Mouse (Mus musculus): Measurements from ENCODE around the gene Ube2f. TPM values are rescaled to one million over a fixed set of nuclear protein-coding genes. Genes with fewer than 3 reads are reported as not detected.

Gene Ube2f
- polyA plus RNA-seq, 1 experiment: 62.6 TPM

DNA sequence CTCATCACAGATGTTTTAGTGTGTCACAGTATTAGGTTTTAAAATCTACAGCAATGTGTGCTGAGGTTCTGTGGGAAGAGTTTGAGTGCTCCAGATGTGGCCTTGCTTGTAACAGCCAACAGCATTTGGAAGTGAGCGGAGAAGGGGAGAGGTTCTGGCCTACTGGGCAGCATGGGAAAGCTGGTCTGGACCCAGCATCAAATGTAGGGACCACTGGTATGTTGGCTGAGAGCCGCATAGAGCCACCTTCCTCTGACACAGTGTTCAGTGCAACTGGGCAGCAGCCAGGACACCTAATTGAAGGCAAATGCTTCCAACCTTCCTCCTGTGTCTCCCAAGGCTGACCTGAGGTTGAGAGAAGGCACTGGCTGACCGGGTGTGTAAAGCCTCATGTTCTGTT lies 51.9 kb downstream of the Ube2f start:
- 94% methylated on average over 3 of the region's 3 CpGs for WGBS
- Histone ChIP-seq H3K4me1 (ENCODE audit: control insufficient read depth, insufficient read depth, low read length) (peaks cover 2% of the 10 kb centered on the region; the same call in 1 of the 2 replicates), H3K27ac (ENCODE audit: control insufficient read depth, insufficient read depth, low read depth, low read length, poor library complexity) (no peak overlapping the region), H3K4me3 (replicated peaks; ENCODE audit: control insufficient read depth, low read depth, low read length) (no peak overlapping the region)
- TF ChIP-seq CTCF (IDR thresholded peaks at IDR 0.05; ENCODE audit: control insufficient read depth, insufficient read depth, low read length) (no peak), POLR2A (IDR thresholded peaks at IDR 0.05; ENCODE audit: borderline replicate concordance, control insufficient read depth, low read depth, low read length) (no peak)

- 93% methylated on average over 4 of the region's 4 CpGs for WGBS
- no peak for TF ChIP-seq CTCF (IDR thresholded peaks at IDR 0.05; ENCODE audit: control insufficient read depth, insufficient read depth, low read length)
- no peak for TF ChIP-seq POLR2A (IDR thresholded peaks at IDR 0.05; ENCODE audit: borderline replicate concordance, control insufficient read depth, low read depth, low read length)
- no peaks in the 10 kb centered on the region for H3K4me1 ChIP-seq (ENCODE audit: control insufficient read depth, insufficient read depth, low read length)
- H3K27ac ChIP-seq (ENCODE audit: control insufficient read depth, insufficient read depth, low read depth, low read length, poor library complexity): no peak overlapping the region
- H3K4me3 ChIP-seq (replicated peaks; ENCODE audit: control insufficient read depth, low read depth, low read length): no peak overlapping the region
These were observed 54.5 kb downstream of the Ube2f start for GRCm38 (mm10) chr1:91304621-91305020.

GRCm38 (mm10) chr1:91309366-91310085 lies 59.4 kb downstream of the Ube2f start:
- Histone ChIP-seq H3K27ac (ENCODE audit: control insufficient read depth, insufficient read depth, low read depth, low read length, poor library complexity) (no peak overlapping the region), H3K4me1 (ENCODE audit: control insufficient read depth, insufficient read depth, low read length) (no peaks in the 10 kb centered on the region), H3K4me3 (replicated peaks; ENCODE audit: control insufficient read depth, low read depth, low read length) (no peak overlapping the region)
- TF ChIP-seq CTCF (IDR thresholded peaks at IDR 0.05; ENCODE audit: control insufficient read depth, insufficient read depth, low read length) (no peak), POLR2A (IDR thresholded peaks at IDR 0.05; ENCODE audit: borderline replicate concordance, control insufficient read depth, low read depth, low read length) (no peak)
- WGBS: 93% methylated on average over 13 of the region's 13 CpGs

GRCm38 (mm10) chr1:91312273-91312672 lies 62.2 kb downstream of the Ube2f start:
- no peaks in the 10 kb centered on the region for H3K4me1 ChIP-seq (ENCODE audit: control insufficient read depth, insufficient read depth, low read length)

GRCm38 (mm10) chr1:91313251-91313650 lies 63.1 kb downstream of the Ube2f start:
- Histone ChIP-seq H3K4me3 (replicated peaks; ENCODE audit: control insufficient read depth, low read depth, low read length) (no peak overlapping the region), H3K27ac (ENCODE audit: control insufficient read depth, insufficient read depth, low read depth, low read length, poor library complexity) (no peak overlapping the region), H3K4me1 (ENCODE audit: control insufficient read depth, insufficient read depth, low read length) (no peaks in the 10 kb centered on the region)
- TF ChIP-seq POLR2A (IDR thresholded peaks at IDR 0.05; ENCODE audit: borderline replicate concordance, control insufficient read depth, low read depth, low read length) (no peak), CTCF (IDR thresholded peaks at IDR 0.05; ENCODE audit: control insufficient read depth, insufficient read depth, low read length) (no peak)
- WGBS: 75% methylated on average over 5 of the region's 5 CpGs

More at GRCm38 (mm10) chr1:91312273-91312672, 62.2 kb downstream of the Ube2f start:
- Histone ChIP-seq H3K27ac (ENCODE audit: control insufficient read depth, insufficient read depth, low read depth, low read length, poor library complexity) (no peak overlapping the region), H3K4me3 (replicated peaks; ENCODE audit: control insufficient read depth, low read depth, low read length) (no peak overlapping the region)
- TF ChIP-seq CTCF (IDR thresholded peaks at IDR 0.05; ENCODE audit: control insufficient read depth, insufficient read depth, low read length) (no peak), POLR2A (IDR thresholded peaks at IDR 0.05; ENCODE audit: borderline replicate concordance, control insufficient read depth, low read depth, low read length) (no peak)
- 89% methylated on average over 4 of the region's 4 CpGs for WGBS

GRCm38 (mm10) chr1:91317656-91318055 lies 67.6 kb downstream of the Ube2f start:
- TF ChIP-seq CTCF (IDR thresholded peaks at IDR 0.05; ENCODE audit: control insufficient read depth, insufficient read depth, low read length): no peak
- no peak for TF ChIP-seq POLR2A (IDR thresholded peaks at IDR 0.05; ENCODE audit: borderline replicate concordance, control insufficient read depth, low read depth, low read length)
- Histone ChIP-seq H3K27ac (ENCODE audit: control insufficient read depth, insufficient read depth, low read depth, low read length, poor library complexity) (no peak overlapping the region), H3K4me1 (ENCODE audit: control insufficient read depth, insufficient read depth, low read length) (no peaks in the 10 kb centered on the region), H3K4me3 (replicated peaks; ENCODE audit: control insufficient read depth, low read depth, low read length) (no peak overlapping the region)
- 83% methylated on average over 6 of the region's 6 CpGs for WGBS

DNA sequence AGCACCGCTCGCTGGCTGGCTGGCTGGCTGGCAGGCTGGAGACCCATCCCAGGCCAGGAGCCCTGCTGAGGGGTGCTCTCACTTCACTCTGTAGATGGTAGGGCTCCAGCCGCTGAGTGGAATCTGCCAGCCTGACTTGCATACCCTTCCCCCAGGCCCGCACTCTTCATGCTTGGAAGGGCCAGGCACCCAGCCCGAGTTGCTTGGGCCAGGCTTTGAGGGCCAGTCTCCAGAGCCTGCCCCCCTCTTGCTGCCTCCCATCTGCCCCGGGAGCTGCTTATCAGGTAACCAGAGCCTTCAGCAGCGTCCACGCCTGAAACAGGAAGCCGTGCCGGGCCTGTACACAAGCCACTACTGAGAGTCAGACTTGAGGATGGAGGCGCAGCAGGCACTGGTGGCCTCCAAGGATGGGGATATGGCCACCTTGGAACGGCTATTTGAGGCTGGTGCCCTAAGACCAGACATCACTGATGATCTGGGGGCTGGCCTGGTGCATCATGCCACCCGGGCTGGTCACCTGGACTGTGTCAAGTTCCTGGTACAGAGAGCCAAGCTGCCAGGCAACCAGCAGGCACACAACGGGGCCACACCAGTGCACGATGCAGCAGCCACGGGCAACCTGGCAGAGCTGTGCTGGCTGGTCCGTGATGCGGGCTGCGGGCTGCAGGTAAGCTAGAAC lies 71.8 kb downstream of the Ube2f start, which contains the start of gene Espnl:
Gene Espnl, plus strand, starts transcription at position 316 of the 679 bp plus-strand sequence.
- Histone ChIP-seq H3K4me1 (ENCODE audit: control insufficient read depth, insufficient read depth, low read length) (no peaks in the 10 kb centered on the region), H3K4me3 (replicated peaks; ENCODE audit: control insufficient read depth, low read depth, low read length) (no peak within 1 kb of the TSS), H3K27ac (ENCODE audit: control insufficient read depth, insufficient read depth, low read depth, low read length, poor library complexity) (no peak within 1 kb of the TSS)
- TF ChIP-seq CTCF (IDR thresholded peaks at IDR 0.05; ENCODE audit: control insufficient read depth, insufficient read depth, low read length) (no peak), POLR2A (IDR thresholded peaks at IDR 0.05; ENCODE audit: borderline replicate concordance, control insufficient read depth, low read depth, low read length) (peak; percentile 20; the same call in 1 of the 2 replicates)
- WGBS: 41% methylated on average over 19 of the region's 19 CpGs

DNA sequence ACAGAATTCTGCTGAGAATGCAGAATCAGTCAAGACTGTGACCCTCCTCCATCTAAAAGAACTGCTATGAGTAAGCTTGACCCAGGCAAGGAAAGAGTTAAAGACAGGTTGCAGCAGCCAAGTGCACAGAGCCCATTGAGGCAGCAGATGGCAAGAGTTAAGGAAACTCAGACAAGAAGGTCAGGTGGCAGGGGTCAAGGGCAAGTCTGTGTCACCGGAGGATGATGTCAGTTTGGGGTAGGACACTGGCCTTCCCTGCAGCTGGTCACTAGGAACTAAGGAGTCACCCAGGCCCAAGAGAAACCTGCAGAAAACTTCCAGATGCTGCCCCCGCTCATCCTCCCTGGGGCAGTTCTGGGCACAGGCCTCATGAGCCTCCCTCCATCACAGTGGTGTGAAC lies 74.5 kb downstream of the Ube2f start:
- no peak overlapping the region for H3K27ac ChIP-seq (ENCODE audit: control insufficient read depth, insufficient read depth, low read depth, low read length, poor library complexity)
- no peak overlapping the region for H3K4me3 ChIP-seq (replicated peaks; ENCODE audit: control insufficient read depth, low read depth, low read length)
- no peaks in the 10 kb centered on the region for H3K4me1 ChIP-seq (ENCODE audit: control insufficient read depth, insufficient read depth, low read length)
- TF ChIP-seq POLR2A (IDR thresholded peaks at IDR 0.05; ENCODE audit: borderline replicate concordance, control insufficient read depth, low read depth, low read length): no peak
- TF ChIP-seq CTCF (IDR thresholded peaks at IDR 0.05; ENCODE audit: control insufficient read depth, insufficient read depth, low read length): no peak
- WGBS: 92% methylated on average over 2 of the region's 2 CpGs
